Mouse (Mus musculus): ENCODE measurements around the gene Tefm.

DNA sequence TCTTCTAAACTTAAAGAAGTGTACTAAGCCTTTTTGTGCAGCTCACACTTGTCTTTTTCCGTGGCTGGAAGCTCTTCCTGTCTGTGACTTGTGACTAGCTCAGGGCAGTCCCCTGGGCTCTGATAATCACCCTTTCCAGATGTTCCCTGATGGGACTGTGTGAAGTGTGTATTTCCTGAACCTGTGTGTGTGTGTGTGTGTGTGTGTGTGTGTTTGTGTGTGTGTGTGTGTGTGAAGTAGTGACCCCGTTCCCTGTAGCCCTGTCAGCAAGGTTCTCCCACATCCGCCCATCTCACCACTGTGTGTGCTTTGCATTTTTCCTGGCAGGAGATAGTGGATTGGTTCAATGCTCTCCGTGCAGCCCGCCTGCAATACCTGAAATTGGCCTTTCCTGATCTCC lies 28.4 kb upstream of the Tefm start:
- TF ChIP-seq CTCF (IDR thresholded peaks at IDR 0.05; ENCODE audit: insufficient read depth, low read depth, low read length), result no peak
- TF ChIP-seq POLR2A (IDR thresholded peaks at IDR 0.05; ENCODE audit: insufficient read depth, low read depth, low read length), result no peak
